In genomic region chr10:78019984-78020383, GRCm38 (mm10) we compare ENCODE assay signal across 24 mouse cellular contexts. TPM values are rescaled to one million over a fixed set of nuclear protein-coding genes. Genes with fewer than 3 reads are reported as not detected.
"Had no signal": no experiment of that assay in that cellular context is flagged by ENCODE, and none has a peak within 500 bp of the region (broad histone marks: within the 10 kb centered on the region; RNA-seq: fewer than 3 reads in every experiment).

No protein-coding gene starts in this region.

RNA-seq across cellular contexts. Expression of gene Dnmt3l, which starts 21.8 kb away (rescaled TPM):
- total RNA-seq: gastrocnemius, adult 2 months; gastrocnemius, postnatal 10 days; gastrocnemius, postnatal 25 days; gastrocnemius, postnatal 4 days; heart, adult 18-20 months; heart, postnatal 10 days; heart, postnatal 4 days; layer of hippocampus, adult 2 months; layer of hippocampus, postnatal 10 days; left cerebral cortex, postnatal 36 days had no signal
- polyA plus RNA-seq: heart, embryonic 10.5 days; heart, embryonic 12.5 days; heart, embryonic 14.5 days; hindbrain, embryonic 10.5 days; hindbrain, embryonic 14.5 days; hindbrain, embryonic 16.5 days; inflammation-experienced regulatory T-cells, adult 6 months; limb, embryonic 10.5 days; limb, embryonic 12.5 days; liver, embryonic 11.5 days; liver, embryonic 16.5 days had no signal

RNA-seq across cellular contexts. Expression of gene Aire, which starts 23.4 kb away (rescaled TPM):
- total RNA-seq: gastrocnemius, adult 2 months; gastrocnemius, postnatal 10 days; gastrocnemius, postnatal 25 days; gastrocnemius, postnatal 4 days; heart, adult 18-20 months; heart, adult 8-10 months; heart, postnatal 10 days; heart, postnatal 25 days; heart, postnatal 4 days had no signal
- polyA plus RNA-seq: heart, embryonic 12.5 days; hindbrain, embryonic 10.5 days; liver, embryonic 14.5 days; liver, embryonic 16.5 days had no signal
